Mouse (Mus musculus) right cerebral cortex, postnatal 25 days (tissue): Measurements from ENCODE around the gene Eda2r.

Experiments
- DNase-seq: peaks from one replicate; pipeline ENCODE4 v3.0.0; 2022

Gene Eda2r

GRCm38 (mm10) chrX:97377065-97377421 lies at the start of gene Eda2r:
TSS of gene Eda2r (minus strand) at chrX:97377216.
- DNase-seq: no peak

DNA sequence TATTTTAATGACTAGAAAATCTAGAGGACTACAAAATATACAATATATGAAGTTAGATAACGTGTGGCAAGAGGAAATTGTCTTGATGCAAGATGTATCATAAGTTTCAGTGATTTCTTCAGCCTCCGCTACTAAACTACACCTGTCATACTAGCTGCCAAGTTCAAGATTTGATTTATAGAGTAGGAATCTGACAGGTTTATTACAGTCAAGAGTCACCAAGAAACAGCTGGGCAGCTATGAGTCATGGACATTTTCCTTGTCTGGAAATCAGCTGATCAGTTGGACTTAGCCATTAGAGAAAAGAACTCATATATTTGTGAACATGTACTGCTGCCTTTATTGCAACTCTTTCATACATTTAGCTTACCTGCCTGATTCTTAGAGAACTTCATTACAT lies 20.9 kb upstream of the Eda2r start:
- no peak for DNase-seq

DNA sequence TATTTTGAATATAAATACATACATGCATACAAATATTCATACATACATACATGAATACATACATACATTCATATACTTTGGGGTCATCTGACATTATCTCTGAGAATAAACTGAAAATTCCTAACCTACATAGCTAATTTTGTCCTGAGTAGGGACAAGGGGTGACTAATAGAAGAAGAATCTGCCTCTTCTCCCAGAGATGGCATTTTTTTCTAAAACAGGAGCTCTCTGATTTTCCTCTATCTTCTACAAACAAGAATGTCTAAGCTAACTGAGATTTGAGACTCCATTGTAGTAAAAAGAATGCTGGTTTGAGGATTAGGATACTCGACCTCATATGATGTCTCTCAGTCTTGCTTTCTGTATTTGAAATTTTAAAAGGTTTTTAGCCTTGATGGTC lies 1.1 kb upstream of the Eda2r start:
- DNase-seq: no peak

- DNase-seq: peak; percentile 3
Observed at GRCm38 (mm10) chrX:97376321-97377064, 523 bp downstream of the Eda2r start.

- no peak for DNase-seq
Observed at GRCm38 (mm10) chrX:97372826-97373225, 4.2 kb downstream of the Eda2r start.

DNA sequence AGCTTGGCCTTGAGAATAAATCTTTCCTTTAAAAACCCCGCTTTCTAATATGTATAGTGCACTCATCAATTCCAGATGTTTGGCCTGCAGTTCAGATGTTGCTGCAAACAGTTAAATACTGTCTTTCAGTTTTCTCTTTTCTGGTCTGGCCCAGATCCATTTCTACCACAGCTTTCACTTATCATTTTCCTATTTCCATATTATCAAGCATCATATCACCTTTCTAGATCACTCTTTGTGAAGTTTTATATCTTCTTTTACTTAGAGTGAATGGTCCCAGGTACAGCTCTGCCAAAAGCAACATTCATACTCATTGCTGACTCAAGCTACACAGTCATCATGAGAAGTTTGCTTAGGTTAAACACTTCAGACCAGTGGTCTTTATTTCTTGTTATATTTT lies 7.8 kb downstream of the Eda2r start:
- DNase-seq: no peak

GRCm38 (mm10) chrX:97368741-97369140 lies 8.3 kb downstream of the Eda2r start:
- DNase-seq: no peak

- DNase-seq: no peak
Observed at GRCm38 (mm10) chrX:97360919-97361318, 16.1 kb downstream of the Eda2r start.

- no peak for DNase-seq
Observed at GRCm38 (mm10) chrX:97327891-97328290, 49.1 kb downstream of the Eda2r start.
